Mouse (Mus musculus): ENCODE measurements at regions not wholly inside any gene's neighbourhood (a gene's known extent, or its start where the extent isn't known, plus 50 kb on each side); places are given as distances from the start of the nearest gene placed in this dataset.

DNA sequence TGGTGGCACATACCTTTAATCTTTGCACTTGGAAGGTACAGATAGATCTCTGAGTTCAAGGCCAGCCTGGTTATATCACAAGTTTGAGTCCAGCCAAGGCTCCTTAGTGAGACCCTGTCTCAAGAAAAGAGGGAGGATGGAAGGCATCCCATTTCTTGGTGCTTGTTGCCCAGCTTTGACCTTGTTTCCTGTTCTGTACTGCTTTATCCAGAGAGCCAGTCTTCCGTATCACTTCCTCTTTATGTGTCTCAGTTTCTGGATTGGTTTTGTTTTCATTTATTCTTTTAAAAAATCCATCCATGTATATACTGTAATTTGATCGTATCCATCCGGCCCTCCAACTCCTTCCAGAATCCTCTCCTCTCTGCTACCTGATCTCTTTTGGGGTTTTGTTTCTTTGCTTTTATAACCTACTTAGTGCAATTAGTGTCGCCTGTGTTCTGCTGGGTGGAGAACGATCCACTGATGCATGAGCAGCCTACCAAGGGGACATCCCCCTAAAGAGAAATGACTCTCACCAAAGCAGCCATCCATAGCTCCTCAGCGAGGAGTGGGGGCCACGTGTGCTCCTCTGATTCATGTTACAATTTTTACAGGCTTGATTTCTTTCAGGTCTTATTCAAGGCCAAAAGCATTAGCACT, 52.4 kb upstream of the Emcn start:
- Histone ChIP-seq H3K27me3 (ENCODE audit: control insufficient read depth, insufficient read depth, low read length) (no peaks in the 10 kb centered on the region), H3K27ac (ENCODE audit: control insufficient read depth, insufficient read depth, low read depth, low read length) (no peak overlapping the region)

GRCm38 (mm10) chr3:137288943-137289682, 51.8 kb upstream of the Emcn start:
- Histone ChIP-seq H3K27me3 (ENCODE audit: control insufficient read depth, insufficient read depth, low read length) (no peaks in the 10 kb centered on the region), H3K4me3 (ENCODE audit: control insufficient read depth, low read depth, low read length) (no peak overlapping the region), H3K27ac (ENCODE audit: control insufficient read depth, insufficient read depth, low read depth, low read length) (no peak overlapping the region), H3K4me1 (ENCODE audit: control insufficient read depth, insufficient read depth, low read length) (no peaks in the 10 kb centered on the region), H3K36me3 (ENCODE audit: control insufficient read depth, insufficient read depth, low read length) (no peaks in the 10 kb centered on the region)
- TF ChIP-seq POLR2A (IDR thresholded peaks at IDR 0.05; ENCODE audit: control insufficient read depth, low read depth, low read length) (no peak), CTCF (IDR thresholded peaks at IDR 0.05; ENCODE audit: control insufficient read depth, insufficient read depth, insufficient replicate concordance, low read depth, low read length) (no peak)

More for the DNA sequence above, 52.4 kb upstream of the Emcn start:
- no peaks in the 10 kb centered on the region for H3K4me1 ChIP-seq (ENCODE audit: control insufficient read depth, insufficient read depth, low read length)
- TF ChIP-seq POLR2A (IDR thresholded peaks at IDR 0.05; ENCODE audit: control insufficient read depth, low read depth, low read length), result no peak
- no peak for TF ChIP-seq CTCF (IDR thresholded peaks at IDR 0.05; ENCODE audit: control insufficient read depth, insufficient read depth, insufficient replicate concordance, low read depth, low read length)
- H3K36me3 ChIP-seq (ENCODE audit: control insufficient read depth, insufficient read depth, low read length), result no peaks in the 10 kb centered on the region
- H3K4me3 ChIP-seq (ENCODE audit: control insufficient read depth, low read depth, low read length), result no peak overlapping the region

DNA sequence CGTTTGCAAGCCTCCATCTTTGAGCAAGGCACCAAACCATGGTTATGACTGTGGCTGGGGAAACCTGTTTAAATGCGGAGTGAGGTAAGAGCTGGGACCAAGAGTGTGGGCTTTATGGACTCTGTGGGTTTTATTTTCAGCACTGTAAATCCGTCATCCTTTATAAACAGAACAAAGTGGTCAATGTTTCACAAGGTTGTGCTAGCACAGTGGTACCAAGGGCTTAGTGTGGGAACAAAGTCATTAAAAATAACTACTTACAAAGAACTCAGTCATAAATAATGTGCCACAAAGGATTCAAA, 51.2 kb upstream of the Emcn start:
- no peaks in the 10 kb centered on the region for H3K27me3 ChIP-seq (ENCODE audit: control insufficient read depth, insufficient read depth, low read length)
- no peak overlapping the region for H3K4me3 ChIP-seq (ENCODE audit: control insufficient read depth, low read depth, low read length)
- no peak overlapping the region for H3K27ac ChIP-seq (ENCODE audit: control insufficient read depth, insufficient read depth, low read depth, low read length)
- H3K36me3 ChIP-seq (ENCODE audit: control insufficient read depth, insufficient read depth, low read length), result no peaks in the 10 kb centered on the region
- H3K4me1 ChIP-seq (ENCODE audit: control insufficient read depth, insufficient read depth, low read length), result no peaks in the 10 kb centered on the region
- no peak for TF ChIP-seq CTCF (IDR thresholded peaks at IDR 0.05; ENCODE audit: control insufficient read depth, insufficient read depth, insufficient replicate concordance, low read depth, low read length)

Data from testis, adult 2 months (tissue).